Mouse (Mus musculus) spleen, postnatal 4 days (tissue): ENCODE measurements at regions not wholly inside any gene's neighbourhood (a gene's known extent, or its start where the extent isn't known, plus 50 kb on each side); places are given as distances from the start of the nearest gene placed in this dataset.

ENCODE experiments used
- DNase-seq, 2 experiments: peaks; one replicate each; pipeline ENCODE4 v3.0.0; 2022; ENCODE audit warnings: low spot score in 2 of 2

- no peak for DNase-seq
Measured at GRCm38 (mm10) chr15:51103948-51104347, 2780.8 kb upstream of the Gm7489 start.

- no peak for DNase-seq
Measured at GRCm38 (mm10) chr15:51104362-51104761, 2780.3 kb upstream of the Gm7489 start.

- no peak for DNase-seq
Measured at GRCm38 (mm10) chr15:51104796-51105195, 2779.9 kb upstream of the Gm7489 start.

GRCm38 (mm10) chr15:51105359-51106008 lies 2779.2 kb upstream of the Gm7489 start:
- DNase-seq, result no peak

- no peak for DNase-seq
Measured at GRCm38 (mm10) chr15:51110186-51110585, 2774.5 kb upstream of the Gm7489 start.

- DNase-seq, result no peak
Measured at GRCm38 (mm10) chr15:51125896-51126295, 2758.8 kb upstream of the Gm7489 start.

- DNase-seq, result no peak
Measured at GRCm38 (mm10) chr15:51131017-51131416, 2753.7 kb upstream of the Gm7489 start.

GRCm38 (mm10) chr15:51136121-51136520 lies 2748.6 kb upstream of the Gm7489 start:
- DNase-seq, result no peak

GRCm38 (mm10) chr15:51139507-51139906 lies 2745.2 kb upstream of the Gm7489 start:
- DNase-seq, result no peak

- no peak for DNase-seq
Measured at GRCm38 (mm10) chr15:51173976-51174620, 2710.6 kb upstream of the Gm7489 start.

- DNase-seq, result no peak
Measured at GRCm38 (mm10) chr15:51176466-51176865, 2708.2 kb upstream of the Gm7489 start.

GRCm38 (mm10) chr15:51189134-51189533 lies 2695.6 kb upstream of the Gm7489 start:
- no peak for DNase-seq

GRCm38 (mm10) chr15:51197466-51198158 lies 2687.1 kb upstream of the Gm7489 start:
- DNase-seq, result no peak

GRCm38 (mm10) chr15:51203351-51203750 lies 2681.4 kb upstream of the Gm7489 start:
- DNase-seq, result no peak

- DNase-seq, result no peak
Measured at GRCm38 (mm10) chr15:51206050-51206449, 2678.7 kb upstream of the Gm7489 start.

- DNase-seq, result no peak
Measured at GRCm38 (mm10) chr15:51206773-51207172, 2677.9 kb upstream of the Gm7489 start.

GRCm38 (mm10) chr15:51234873-51235272 lies 2649.8 kb upstream of the Gm7489 start:
- DNase-seq, result no peak

- no peak for DNase-seq
Measured at GRCm38 (mm10) chr15:51244596-51244995, 2640.1 kb upstream of the Gm7489 start.

GRCm38 (mm10) chr15:51247259-51247658 lies 2637.4 kb upstream of the Gm7489 start:
- no peak for DNase-seq

GRCm38 (mm10) chr15:51248034-51248788 lies 2636.5 kb upstream of the Gm7489 start:
- no peak for DNase-seq

- DNase-seq, result no peak
Measured at GRCm38 (mm10) chr15:51248789-51249040, 2636.0 kb upstream of the Gm7489 start.

- no peak for DNase-seq
Measured at GRCm38 (mm10) chr15:51254143-51254542, 2630.6 kb upstream of the Gm7489 start.

GRCm38 (mm10) chr15:51255203-51255615 lies 2629.5 kb upstream of the Gm7489 start:
- DNase-seq, result no peak
